Mouse (Mus musculus) ES-E14 (cell line): Measurements from ENCODE around the gene Exd2.

Source experiments
- CHD2 ChIP-seq: IDR thresholded peaks from 2 replicates; pipeline ENCODE4 v1.6.1; 2014; ENCODE audit warnings: mild to moderate bottlenecking, low read depth, low read length, inconsistent platforms
- HCFC1 ChIP-seq: IDR thresholded peaks from 2 replicates; pipeline ENCODE4 v1.6.1; 2012; ENCODE audit warnings: low read length, inconsistent platforms, borderline replicate concordance; ENCODE audit not compliant: insufficient read depth
- ZC3H11A ChIP-seq: IDR thresholded peaks from 2 replicates; pipeline ENCODE4 v1.6.1; 2012; ENCODE audit warnings: low read depth, mild to moderate bottlenecking, inconsistent platforms, low read length, borderline replicate concordance

DNA sequence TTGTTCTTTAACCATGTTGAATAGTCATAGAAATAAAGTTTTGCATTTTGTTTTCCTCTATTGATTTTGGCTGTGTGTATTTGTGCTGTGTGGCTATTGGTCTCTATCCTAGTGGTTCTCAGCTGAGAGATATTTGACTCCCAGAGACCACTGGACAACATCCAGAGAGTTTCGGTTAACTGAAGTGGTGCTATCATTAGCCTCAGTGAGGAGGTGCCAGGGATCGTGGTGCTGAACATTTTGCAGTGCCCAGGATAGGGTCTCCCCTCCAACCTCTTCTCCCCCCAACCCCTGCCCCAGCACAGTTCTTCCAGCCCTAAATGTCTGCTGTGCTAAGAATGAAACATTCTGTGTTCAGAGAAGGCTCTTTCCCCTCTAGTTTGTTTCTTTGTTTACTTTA lies 7.3 kb downstream of the Exd2 start:
- TF ChIP-seq CHD2 (no peak), ZC3H11A (no peak), HCFC1 (no peak)
